Mouse (Mus musculus) forebrain, embryonic 14.5 days (tissue): ENCODE measurements around the gene Enpp5. TPM values are rescaled to one million over a fixed set of nuclear protein-coding genes. Genes with fewer than 3 reads are reported as not detected.

Source experiments
- ATAC-seq: fragments of 200-750 bp; cut with Nextera tagmentation; 2 replicates; pipeline ENCODE4 v1.8.0; 2017; ENCODE audit warnings: mild to moderate bottlenecking, moderate library complexity
- DNase-seq: peaks from one replicate; pipeline ENCODE4 v3.0.0-alpha.2; 2015; ENCODE audit warnings: low spot score
- H3K27ac ChIP-seq: fragments of 300-500 bp; sonication (generic); 2 replicates; pipeline ENCODE4 v1.5.1; 2014; ENCODE audit warnings: low read depth, mild to moderate bottlenecking, control low read depth, low read length, moderate library complexity
- H3K27me3 ChIP-seq: fragments of 300-500 bp; sonication (generic); replicated peaks from 2 replicates; pipeline ENCODE4 v1.6.1; 2014; ENCODE audit warnings: low read length, control low read depth, mixed read lengths; ENCODE audit not compliant: control insufficient read depth, insufficient read depth
- H3K36me3 ChIP-seq: fragments of 300-500 bp; sonication (generic); 2 replicates; pipeline ENCODE4 v1.6.1; 2014; ENCODE audit warnings: low read length, control low read depth; ENCODE audit not compliant: control insufficient read depth, insufficient read depth
- H3K4me1 ChIP-seq: fragments of 300-500 bp; sonication (generic); 2 replicates; pipeline ENCODE4 v1.6.1; 2014; ENCODE audit warnings: antibody characterized with exemption, low read length, control low read depth; ENCODE audit not compliant: control insufficient read depth, insufficient read depth
- H3K4me2 ChIP-seq: fragments of 300-500 bp; sonication (generic); 2 replicates; pipeline ENCODE4 v1.6.1; 2014; ENCODE audit warnings: mild to moderate bottlenecking, control low read depth, low read length
- H3K4me3 ChIP-seq: fragments of 300-500 bp; sonication (generic); 2 replicates; pipeline ENCODE4 v1.5.1; 2014; ENCODE audit warnings: low read depth, low read length, control low read depth
- H3K9ac ChIP-seq: fragments of 300-500 bp; sonication (generic); 2 replicates; pipeline ENCODE4 v1.6.1; 2014; ENCODE audit warnings: mild to moderate bottlenecking, low read length, control low read depth, moderate library complexity
- H3K9me3 ChIP-seq: fragments of 300-500 bp; sonication (generic); replicated peaks from 2 replicates; pipeline ENCODE4 v1.6.1; 2016; ENCODE audit warnings: low read length, control low read depth, mixed read lengths; ENCODE audit not compliant: control insufficient read depth
- WGBS: fragments of 180-500 bp; shearing (Covaris S2); extraction: QIAGEN DNeasy Blood & Tissue Kit; methylation state at CpG from one replicate; pipeline ENCODE4 v1.1.7; 2014; 5-methylcytosine and 5-hydroxymethylcytosine counted together
- polyA plus RNA-seq: library from polyadenylated mRNA; unstranded; fragments of >200 nt; fragmentation: Nextera tagmentation; extraction: Ambion mirVana; gene quantifications from 2 replicates; pipeline ENCODE4 v1.2.1, GENCODE M21; 2014

The Enpp5 gene
- polyA plus RNA-seq, 1 experiment from 2014 or later: 38.4 TPM

DNA sequence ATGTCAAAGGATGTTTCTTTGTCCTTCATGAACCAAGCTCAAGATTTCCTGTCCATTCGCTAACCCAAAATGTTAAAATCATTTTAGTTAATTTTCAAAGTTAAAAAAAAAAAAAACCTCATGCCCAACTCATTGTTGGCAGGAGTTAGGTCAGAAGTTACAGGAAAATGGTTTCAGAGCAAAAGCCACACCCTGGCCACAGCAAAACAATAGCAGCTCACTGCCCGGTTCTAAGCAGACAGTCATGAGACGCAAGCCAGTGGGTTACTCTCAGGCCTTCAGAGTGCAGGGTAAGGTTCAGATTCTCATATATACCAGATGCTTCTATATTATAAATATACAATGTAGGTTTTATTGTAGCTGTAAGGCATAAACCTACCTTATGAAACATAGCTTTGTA, 29.7 kb downstream of the Enpp5 start:
- no peak for ATAC-seq
- WGBS: 69% methylated on average over 3 of the region's 3 CpGs

DNA sequence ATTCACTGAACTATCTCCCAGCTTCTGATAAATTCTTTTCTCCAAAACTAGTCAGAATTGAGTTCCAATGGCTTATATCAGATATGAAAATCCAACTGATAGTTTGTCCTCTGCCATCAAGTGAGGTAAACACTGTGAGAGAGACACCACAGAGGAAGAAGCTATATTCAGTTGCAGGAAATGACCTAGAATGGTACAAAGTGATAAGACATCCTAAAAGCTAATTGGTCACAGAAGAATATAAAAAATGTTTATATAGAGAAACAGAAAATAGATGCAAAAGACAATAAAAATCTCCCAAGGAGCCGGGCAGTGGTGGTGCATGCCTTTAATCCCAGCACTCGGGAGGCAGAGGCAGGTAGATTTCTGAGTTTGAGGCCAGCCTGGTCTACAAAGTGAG, 38.0 kb downstream of the Enpp5 start:
- ATAC-seq (no peak), DNase-seq (no peak)
- no peak overlapping the region for H3K27ac ChIP-seq
- no peaks in the 10 kb centered on the region for H3K27me3 ChIP-seq
- no peak overlapping the region for H3K9ac ChIP-seq
- H3K9me3 ChIP-seq: no peaks in the 10 kb centered on the region
- no peak overlapping the region for H3K4me2 ChIP-seq
- WGBS: 85% methylated on average over 2 of the region's 2 CpGs
- no peaks in the 10 kb centered on the region for H3K36me3 ChIP-seq
- no peaks in the 10 kb centered on the region for H3K4me1 ChIP-seq
- H3K4me3 ChIP-seq: no peak overlapping the region

More for the DNA sequence above, 29.7 kb downstream of the Enpp5 start:
- H3K36me3 ChIP-seq: no peaks in the 10 kb centered on the region
- no peak overlapping the region for H3K27ac ChIP-seq
- H3K27me3 ChIP-seq: no peaks in the 10 kb centered on the region
- no peak overlapping the region for H3K4me3 ChIP-seq
- no peak for DNase-seq
- no peak overlapping the region for H3K9ac ChIP-seq
- H3K9me3 ChIP-seq: no peaks in the 10 kb centered on the region
- H3K4me2 ChIP-seq: no peak overlapping the region
- H3K4me1 ChIP-seq: peaks cover 5% of the 10 kb centered on the region; the same call in 1 of the 2 replicates

DNA sequence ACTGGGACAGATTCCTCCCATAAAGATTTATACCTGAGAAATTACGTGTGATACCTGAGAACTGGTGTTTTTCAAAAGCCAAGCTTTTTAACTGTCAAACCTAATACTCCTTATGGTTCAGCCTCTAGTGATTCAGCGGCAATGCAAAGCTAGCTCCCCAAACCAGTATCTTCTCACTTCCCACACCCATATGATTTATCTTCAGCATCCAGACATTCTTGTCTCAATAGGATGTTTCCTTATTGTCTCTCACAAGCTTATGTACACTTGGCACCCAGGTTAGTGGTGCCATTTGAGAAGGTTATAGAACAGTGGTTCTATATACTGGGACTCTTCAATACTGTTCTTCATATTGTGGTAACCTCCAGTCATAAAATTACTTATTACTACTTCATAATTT, 39.1 kb downstream of the Enpp5 start:
- DNase-seq: no peak

DNA sequence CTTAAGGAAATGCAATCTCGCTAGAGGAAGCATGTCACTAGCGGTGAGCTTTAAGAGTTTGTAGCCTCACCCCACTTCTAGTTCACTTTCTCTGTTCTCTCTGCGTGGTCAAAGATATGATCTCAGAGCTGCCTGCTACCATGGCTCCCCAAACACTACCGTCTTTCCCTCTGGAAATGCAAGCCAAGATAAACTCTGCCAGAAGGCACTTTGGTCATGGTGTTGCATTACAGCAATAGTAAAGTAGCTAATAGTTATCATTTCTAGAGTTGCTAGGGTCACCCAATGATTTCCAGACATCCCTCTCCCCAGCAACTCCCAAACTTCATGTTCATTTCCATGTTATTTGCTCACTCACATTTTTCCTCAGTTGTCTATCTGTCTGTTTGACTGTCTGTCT, 39.6 kb downstream of the Enpp5 start:
- Histone ChIP-seq H3K36me3 (no peaks in the 10 kb centered on the region), H3K4me2 (no peak overlapping the region), H3K4me1 (no peaks in the 10 kb centered on the region), H3K9ac (no peak overlapping the region), H3K27me3 (no peaks in the 10 kb centered on the region), H3K27ac (no peak overlapping the region), H3K9me3 (no peaks in the 10 kb centered on the region), H3K4me3 (no peak overlapping the region)
- ATAC-seq: no peak
- WGBS: 85% methylated on average over 4 of the region's 4 CpGs
- DNase-seq: no peak

More for the DNA sequence above, 39.1 kb downstream of the Enpp5 start:
- Histone ChIP-seq H3K9me3 (no peaks in the 10 kb centered on the region), H3K27ac (no peak overlapping the region), H3K4me2 (no peak overlapping the region), H3K27me3 (no peaks in the 10 kb centered on the region), H3K36me3 (no peaks in the 10 kb centered on the region), H3K4me1 (no peaks in the 10 kb centered on the region), H3K4me3 (no peak overlapping the region), H3K9ac (no peak overlapping the region)
- ATAC-seq: no peak
- 76% methylated on average over 2 of the region's 2 CpGs for WGBS

DNA sequence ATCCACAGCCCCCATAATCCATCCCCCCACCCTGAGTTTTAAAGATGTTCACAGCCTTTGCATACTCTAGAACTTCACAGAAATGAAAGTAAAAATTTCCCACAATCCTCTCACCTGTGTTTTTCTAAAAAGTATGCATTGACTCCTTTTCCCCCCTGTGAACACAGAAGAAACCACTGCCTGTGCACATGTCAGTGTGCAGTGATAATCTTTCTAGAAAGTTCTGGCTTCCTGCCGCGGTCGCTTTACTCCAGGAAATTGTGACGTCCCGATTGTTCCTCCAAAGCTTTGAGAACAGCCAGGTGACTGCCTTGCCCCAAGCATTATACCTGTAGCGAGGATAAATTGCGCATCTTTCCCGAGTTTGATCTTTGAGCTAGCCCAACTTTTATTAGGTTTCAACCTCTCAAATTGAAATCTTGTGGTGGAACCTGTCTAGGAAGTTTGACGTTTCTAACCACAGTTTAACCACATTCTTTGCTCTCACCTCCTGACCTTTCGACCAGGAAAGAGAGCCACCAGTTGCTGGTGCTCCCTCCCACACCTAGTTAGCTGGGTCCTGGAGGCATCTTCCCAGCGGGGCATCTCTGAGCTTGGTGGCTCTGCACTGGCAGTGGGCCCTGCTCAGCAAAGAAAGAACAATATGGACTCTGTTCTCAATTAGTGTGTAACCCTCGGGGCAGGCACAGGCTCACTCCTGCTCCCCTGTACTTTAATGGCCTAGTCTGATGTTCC, 42.9 kb downstream of the Enpp5 start:
- Histone ChIP-seq H3K27me3 (no peaks in the 10 kb centered on the region), H3K4me3 (no peak overlapping the region), H3K4me1 (no peaks in the 10 kb centered on the region), H3K27ac (no peak overlapping the region), H3K36me3 (no peaks in the 10 kb centered on the region), H3K4me2 (no peak overlapping the region), H3K9me3 (no peaks in the 10 kb centered on the region), H3K9ac (no peak overlapping the region)
- ATAC-seq (no peak), DNase-seq (no peak)
- whole genome bisulfite sequencing: 72% methylated on average over 12 of the region's 12 CpGs

DNA sequence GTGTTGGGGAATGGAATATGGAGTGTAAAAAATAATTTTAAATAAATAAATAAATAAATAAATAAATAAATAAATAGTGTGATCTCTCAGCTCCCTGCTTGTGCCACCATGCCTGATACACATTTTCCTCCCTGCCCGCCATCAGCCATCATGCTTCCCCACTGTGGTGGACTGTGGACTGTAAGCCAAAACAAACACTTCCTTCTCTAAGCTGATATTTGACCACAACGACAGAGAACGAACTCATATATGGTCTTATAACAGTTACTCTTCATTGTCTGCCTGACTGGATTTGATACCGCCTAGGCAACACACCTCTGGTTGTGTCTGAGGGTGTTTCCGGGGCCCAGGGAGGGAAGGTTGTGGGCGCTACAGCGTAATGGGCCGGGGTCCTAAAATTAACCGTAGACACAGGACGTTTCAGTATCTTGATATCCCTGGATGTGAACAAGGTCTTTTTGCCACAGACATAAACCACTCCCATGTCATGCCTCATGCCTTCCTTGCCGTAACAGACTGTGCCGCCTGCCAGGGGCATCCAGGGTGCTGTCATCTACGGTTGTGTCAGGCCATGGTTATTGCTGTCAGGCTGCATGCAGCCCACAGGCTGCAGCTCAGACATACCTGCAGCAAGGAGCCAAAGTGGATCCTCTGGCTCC, 50.6 kb downstream of the Enpp5 start:
- no peaks in the 10 kb centered on the region for H3K9me3 ChIP-seq
- H3K27me3 ChIP-seq: no peaks in the 10 kb centered on the region
- H3K4me2 ChIP-seq: no peak overlapping the region
- no peak overlapping the region for H3K27ac ChIP-seq
- H3K36me3 ChIP-seq: no peaks in the 10 kb centered on the region
- ATAC-seq (no peak), DNase-seq (no peak)
- no peak overlapping the region for H3K9ac ChIP-seq
- no peak overlapping the region for H3K4me3 ChIP-seq
- no peaks in the 10 kb centered on the region for H3K4me1 ChIP-seq
- 92% methylated on average over 13 of the region's 13 CpGs for WGBS

DNA sequence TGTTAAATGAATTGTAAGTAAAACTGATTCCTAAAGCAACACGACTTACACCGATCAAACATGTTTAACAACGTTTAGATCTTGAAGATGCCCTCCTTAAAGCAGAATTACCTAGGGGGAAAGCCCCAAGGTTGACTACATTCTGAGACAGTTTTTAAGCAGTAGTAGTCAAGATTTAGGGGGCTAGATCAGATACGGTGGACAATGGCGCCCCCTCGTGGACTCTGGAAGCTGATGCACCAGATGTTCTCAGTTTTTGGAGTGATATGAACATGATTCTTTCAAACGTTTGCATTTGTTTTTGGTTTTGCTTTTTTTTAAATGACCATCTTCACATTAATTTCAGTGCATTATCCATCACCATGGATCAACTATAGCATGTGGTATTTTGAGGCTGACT, 51.8 kb downstream of the Enpp5 start:
- H3K27ac ChIP-seq: no peak overlapping the region
- H3K27me3 ChIP-seq: no peaks in the 10 kb centered on the region
- H3K36me3 ChIP-seq: no peaks in the 10 kb centered on the region
- no peak overlapping the region for H3K4me2 ChIP-seq
- no peak overlapping the region for H3K4me3 ChIP-seq
- H3K9me3 ChIP-seq: no peaks in the 10 kb centered on the region
- H3K4me1 ChIP-seq: no peaks in the 10 kb centered on the region
- ATAC-seq (peak; percentile 37; the same call in 1 of the 2 replicates), DNase-seq (peak; percentile 80)
- H3K9ac ChIP-seq: no peak overlapping the region
- 15% methylated on average over 7 of the region's 7 CpGs for WGBS

DNA sequence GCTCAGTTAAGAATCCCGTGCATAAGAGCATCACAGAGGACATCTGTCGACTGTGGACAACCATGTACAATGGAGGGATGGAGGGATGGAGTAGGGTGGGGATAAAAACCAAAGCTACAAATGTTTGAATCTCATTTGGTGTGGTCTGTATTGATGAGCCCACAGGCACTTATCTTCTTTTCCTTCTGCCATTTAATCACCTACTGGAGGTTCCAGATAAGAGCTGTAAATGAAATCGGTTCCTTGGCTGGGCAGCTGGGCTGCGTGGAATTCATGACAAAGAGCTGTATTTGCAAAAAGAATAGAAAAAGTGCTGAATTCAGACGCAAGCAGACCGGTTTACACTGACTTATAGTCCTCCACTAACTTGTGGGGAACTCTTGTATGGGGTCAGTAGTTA, 55.5 kb downstream of the Enpp5 start:
- 78% methylated on average over 6 of the region's 6 CpGs for WGBS
- ATAC-seq (no peak), DNase-seq (no peak)
- Histone ChIP-seq H3K4me2 (no peak overlapping the region), H3K9me3 (no peaks in the 10 kb centered on the region), H3K27me3 (no peaks in the 10 kb centered on the region), H3K27ac (no peak overlapping the region), H3K9ac (no peak overlapping the region), H3K4me1 (no peaks in the 10 kb centered on the region), H3K4me3 (no peak overlapping the region), H3K36me3 (no peaks in the 10 kb centered on the region)

DNA sequence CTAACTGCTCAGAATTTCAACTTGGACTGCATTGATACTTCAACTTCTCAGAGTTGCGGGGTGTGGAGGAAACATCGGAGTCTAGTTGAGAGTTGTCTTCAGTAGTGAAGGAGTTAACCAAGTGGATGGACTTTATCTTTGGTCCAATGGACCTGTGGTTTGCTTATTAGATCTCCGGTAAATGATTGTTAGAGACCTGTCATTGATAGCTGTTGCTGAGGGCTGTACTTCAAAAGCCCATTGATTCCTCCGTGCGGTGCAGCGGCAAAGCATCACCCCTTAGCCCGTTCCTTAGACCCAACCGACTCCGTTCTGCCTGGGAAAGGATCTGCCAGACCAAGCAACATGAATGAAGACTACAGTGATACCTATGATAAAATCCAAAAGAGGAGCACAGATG, 55.9 kb downstream of the Enpp5 start:
- Histone ChIP-seq H3K27ac (no peak overlapping the region), H3K9me3 (no peaks in the 10 kb centered on the region), H3K36me3 (no peaks in the 10 kb centered on the region), H3K4me2 (no peak overlapping the region), H3K9ac (no peak overlapping the region), H3K4me1 (no peaks in the 10 kb centered on the region), H3K27me3 (no peaks in the 10 kb centered on the region), H3K4me3 (no peak overlapping the region)
- DNase-seq: no peak
- no peak for ATAC-seq
- 68% methylated on average over 9 of the region's 9 CpGs for WGBS
